Mouse (Mus musculus) liver, adult 2 months (tissue): Measurements from ENCODE around the gene Rapgef2.

ENCODE experiments used
- CTCF ChIP-seq: fragments of 200-500 bp; IDR thresholded peaks from 2 replicates; pipeline ENCODE4 v1.5.1; 2011; ENCODE audit warnings: low read depth, low read length, control low read depth
- POLR2A ChIP-seq: fragments of 200-500 bp; IDR thresholded peaks from 2 replicates; pipeline ENCODE4 v1.6.1; 2011; ENCODE audit warnings: low read length, control low read depth; ENCODE audit not compliant: insufficient read depth; ENCODE audit errors: extremely low read depth

DNA sequence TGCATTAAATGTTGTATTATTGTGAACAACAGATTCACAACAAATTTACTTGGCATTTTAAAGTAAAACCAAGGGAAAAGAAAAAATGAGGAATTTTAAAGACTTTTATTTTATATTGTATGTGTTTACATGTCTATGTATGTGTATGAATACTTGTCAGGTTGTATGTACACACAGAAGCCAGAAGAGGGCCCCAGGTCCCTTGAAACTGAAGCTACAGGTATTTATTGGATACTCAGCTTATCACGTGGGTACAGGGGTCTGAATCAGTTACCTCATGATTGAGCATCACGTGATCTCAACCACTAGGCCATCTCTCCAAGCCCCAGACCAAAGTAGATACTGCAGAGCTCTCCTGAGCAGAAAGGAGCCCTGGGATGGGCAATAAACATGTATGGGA, 180.0 kb downstream of the Rapgef2 start:
- TF ChIP-seq CTCF (no peak), POLR2A (no peak)
